Mouse (Mus musculus) liver, adult 2 months (tissue): ENCODE results near the gene Qtrt2.

Experiments used
- CTCF ChIP-seq: fragments of 200-500 bp; IDR thresholded peaks from 2 replicates; pipeline ENCODE4 v1.5.1; 2011; ENCODE audit warnings: low read depth, low read length, control low read depth
- POLR2A ChIP-seq: fragments of 200-500 bp; IDR thresholded peaks from 2 replicates; pipeline ENCODE4 v1.6.1; 2011; ENCODE audit warnings: low read length, control low read depth; ENCODE audit not compliant: insufficient read depth; ENCODE audit errors: extremely low read depth

DNA sequence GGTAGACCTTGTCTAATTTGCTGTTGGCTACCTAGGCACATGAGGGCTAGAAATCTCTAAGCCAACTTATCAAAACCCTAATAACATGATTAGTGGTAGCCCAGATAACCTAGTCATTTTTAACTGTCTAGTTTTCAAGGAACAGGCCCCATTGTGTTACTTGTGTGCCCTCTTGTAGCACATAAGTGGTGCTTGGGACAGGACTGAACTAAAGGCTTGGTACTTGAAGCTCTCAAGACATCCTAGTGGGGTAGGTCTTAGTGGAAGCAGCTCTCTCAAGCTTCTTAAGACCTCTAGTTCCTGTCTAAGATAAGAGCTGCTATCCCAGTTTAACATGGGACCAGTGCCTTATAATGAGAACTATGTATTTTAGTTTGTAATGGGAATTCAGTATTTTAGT is 4.0 kb upstream of the Qtrt2 start:
- no peak for TF ChIP-seq POLR2A
- TF ChIP-seq CTCF: no peak
